Comparison of ENCODE assay signal across 9 mouse cellular contexts in genomic region chr12:99337171-99337435, GRCm38 (mm10).
DNase-seq lines count a peak whose midpoint lies in the region; ATAC-seq and TF ChIP-seq lines count a peak whose summit lies in the region.
"Had no signal": no experiment of that assay in that cellular context is flagged by ENCODE, and none has a peak within 500 bp of the region (broad histone marks: within the 10 kb centered on the region; RNA-seq: fewer than 3 reads in every experiment).

No protein-coding gene starts in this region.

- no peak for TF ChIP-seq POLR2A in embryonic fibroblast, embryonic 13.5 days (IDR thresholded peaks at IDR 0.05; ENCODE audit: low read depth, low read length)

- no peaks in the 10 kb centered on the region for H3K9me3 ChIP-seq in heart, embryonic 13.5 days
- H3K9me3 ChIP-seq in lung, embryonic 15.5 days, result no peaks in the 10 kb centered on the region
- no peaks in the 10 kb centered on the region for H3K9me3 ChIP-seq in limb, embryonic 15.5 days

- WGBS in heart, embryonic 13.5 days, result 77% methylated on average over 3 of the region's 3 CpGs
- 82% methylated on average over 3 of the region's 3 CpGs for WGBS in lung, embryonic 15.5 days
- 79% methylated on average over 3 of the region's 3 CpGs for WGBS in limb, embryonic 15.5 days

- no peak overlapping the region for H3K9ac ChIP-seq in heart, embryonic 13.5 days
- no peak overlapping the region for H3K9ac ChIP-seq in lung, embryonic 15.5 days
- no peak overlapping the region for H3K9ac ChIP-seq in limb, embryonic 15.5 days

- peaks cover 30% of the 10 kb centered on the region for H3K36me3 ChIP-seq in heart, embryonic 13.5 days
- H3K36me3 ChIP-seq in lung, embryonic 15.5 days, result no peaks in the 10 kb centered on the region
- peaks cover 8% of the 10 kb centered on the region for H3K36me3 ChIP-seq in limb, embryonic 15.5 days

- no peak overlapping the region for H3K4me3 ChIP-seq in heart, embryonic 13.5 days
- H3K4me3 ChIP-seq in lung, embryonic 15.5 days, result no peak overlapping the region
- no peak overlapping the region for H3K4me3 ChIP-seq in embryonic fibroblast, embryonic 13.5 days (ENCODE audit: insufficient read depth, low read length)
- no peak overlapping the region for H3K4me3 ChIP-seq in limb, embryonic 15.5 days

- H3K27ac ChIP-seq in heart, embryonic 13.5 days (replicated peaks), result peak overlapping the region; percentile 73
- H3K27ac ChIP-seq in lung, embryonic 15.5 days, result peak overlapping the region; percentile 30; the same call in 1 of the 2 replicates
- H3K27ac ChIP-seq in embryonic fibroblast, embryonic 13.5 days (ENCODE audit: insufficient read depth, low read length), result peak overlapping the region; percentile 99
- H3K27ac ChIP-seq in limb, embryonic 15.5 days, result peak overlapping the region; percentile 86

- H3K27me3 ChIP-seq in heart, embryonic 13.5 days (replicated peaks), result no peaks in the 10 kb centered on the region
- H3K27me3 ChIP-seq in lung, embryonic 15.5 days, result no peaks in the 10 kb centered on the region
- no peaks in the 10 kb centered on the region for H3K27me3 ChIP-seq in limb, embryonic 15.5 days

- no peak for ATAC-seq in heart, embryonic 13.5 days (ENCODE audit: extremely low read depth, insufficient number of reproducible peaks, low FRiP score, low TSS enrichment)
- 0 out of 2 replicates have a peak, but pooled peaks have one; percentile 17 for ATAC-seq in lung, embryonic 15.5 days (ENCODE audit: borderline replicate concordance, extremely low read depth, low FRiP score, low TSS enrichment)
- ATAC-seq in limb, embryonic 15.5 days (ENCODE audit: insufficient number of reproducible peaks, low FRiP score, low TSS enrichment, low read depth), result no peak

- H3K4me1 ChIP-seq in heart, embryonic 13.5 days, result peaks cover 88% of the 10 kb centered on the region
- H3K4me1 ChIP-seq in lung, embryonic 15.5 days, result peaks cover 53% of the 10 kb centered on the region
- peaks cover 17% of the 10 kb centered on the region for H3K4me1 ChIP-seq in embryonic fibroblast, embryonic 13.5 days (ENCODE audit: control insufficient read depth, insufficient read depth, low read length)
- H3K4me1 ChIP-seq in limb, embryonic 15.5 days, result peaks cover 70% of the 10 kb centered on the region

- H3K4me2 ChIP-seq in heart, embryonic 13.5 days, result peak overlapping the region; percentile 37; the same call in 1 of the 2 replicates
- H3K4me2 ChIP-seq in lung, embryonic 15.5 days, result no peak overlapping the region
- H3K4me2 ChIP-seq in limb, embryonic 15.5 days, result no peak overlapping the region

- TF ChIP-seq CTCF in embryonic fibroblast, embryonic 13.5 days (IDR thresholded peaks at IDR 0.05; ENCODE audit: borderline replicate concordance, insufficient read depth, low read length), result no peak

- DNase-seq in heart, postnatal 4 days, result no peak
- no peak for DNase-seq in lung, postnatal 4 days
- DNase-seq in ovary, postnatal 14 days (ENCODE audit: low spot score), result no peak
- DNase-seq in frontal cortex, postnatal 14 days (ENCODE audit: low spot score in 2 of 2), result no peak
- DNase-seq: thymus, postnatal 25 days had no signal

Comparison
In these comparisons a context has a peak if more than half of its experiments do, and no peak if none do; other contexts are left out.
1. H3K27ac ChIP-seq: peak in every context shown above with its lines; median percentile 99 in embryonic fibroblast, embryonic 13.5 days; 86 in limb, embryonic 15.5 days; 73 in heart, embryonic 13.5 days; 30 in lung, embryonic 15.5 days.